Mouse (Mus musculus) adipose tissue, adult 10 weeks (tissue): ENCODE data around the gene Dda1. TPM values are rescaled to one million over a fixed set of nuclear protein-coding genes. Genes with fewer than 3 reads are reported as not detected.

Experiments used
- polyA plus RNA-seq: library from polyadenylated mRNA; stranded (reverse); fragments of 350-450 nt; fragmentation: Illumina TruSeq; extraction: RNeasy Lipid Tissue Mini Kit (QIAGEN cat#74804); gene quantifications from one replicate; pipeline ENCODE4 v1.2.3, GENCODE M21; 2014; ENCODE audit warnings: low read depth, low replicate concordance

Gene Dda1
- 59.1 TPM for polyA plus RNA-seq

DNA sequence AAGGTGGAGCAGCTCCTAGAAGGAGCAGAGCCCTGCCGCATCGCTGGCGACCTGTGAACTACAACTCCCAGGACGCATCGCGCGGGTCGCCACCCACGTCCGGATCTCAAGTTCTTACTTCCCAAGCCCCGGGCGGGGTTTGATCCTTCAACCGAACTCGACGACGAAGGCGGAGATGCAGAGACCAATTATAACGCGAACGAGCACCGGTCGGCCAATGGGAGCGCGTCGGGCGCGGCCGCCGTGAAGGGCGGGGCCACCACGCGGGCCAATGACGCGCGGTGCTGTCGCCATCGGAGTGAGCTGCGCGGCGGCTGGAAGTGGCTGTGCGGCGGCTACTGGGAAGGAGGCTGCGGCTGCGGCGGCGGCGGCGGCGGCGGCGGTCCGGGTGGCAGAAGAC lies at the start of gene Dda1:
Gene Dda1, plus strand, starts transcription at position 284 of the 400 bp plus-strand sequence.

GRCm38 (mm10) chr8:71463188-71464033 lies 5.6 kb upstream of the Dda1 start, which contains the start of gene Abhd8:
Gene Abhd8, minus strand, starts transcription at chr8:71463655.

GRCm38 (mm10) chr8:71464513-71465500 lies 4.2 kb upstream of the Dda1 start, which contains the start of gene Mrpl34:
Gene Mrpl34, plus strand, starts transcription at chr8:71464959.

GRCm38 (mm10) chr8:71485142-71486135 lies 16.4 kb downstream of the Dda1 start, which contains the start of gene Ano8:
Gene Ano8, minus strand, starts transcription at chr8:71485963.

GRCm38 (mm10) chr8:71487691-71488445 lies 18.9 kb downstream of the Dda1 start, which contains the start of gene Gtpbp3:
Gene Gtpbp3, plus strand, starts transcription at chr8:71488103.

DNA sequence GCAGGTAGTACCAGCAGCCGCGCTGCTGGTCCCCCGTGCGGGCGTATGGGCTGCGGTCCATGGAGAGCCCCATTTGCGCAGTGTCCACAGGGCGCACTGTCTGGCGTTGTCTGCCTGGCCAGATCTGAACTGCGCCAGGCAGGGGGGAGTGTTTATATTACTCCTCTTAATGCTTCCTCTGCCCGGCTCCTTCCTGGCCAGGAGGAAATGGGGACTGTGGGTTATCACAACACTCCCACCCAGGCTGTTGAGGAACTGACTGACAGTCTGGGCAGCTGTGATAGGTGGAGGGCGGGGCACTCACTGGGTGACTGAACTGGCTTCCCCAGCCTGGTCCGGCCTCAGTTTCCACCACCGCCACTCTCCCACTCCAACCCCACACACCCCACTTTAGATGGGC lies 42.6 kb downstream of the Dda1 start, which contains the start of gene Plvap:
Gene Plvap, minus strand, starts transcription at position 109 of the 400 bp plus-strand sequence.

GRCm38 (mm10) chr8:71525226-71526050 lies 56.4 kb downstream of the Dda1 start, which contains the start of gene Ccdc194:
Gene Ccdc194, minus strand, starts transcription at chr8:71525711.

Other genes with a start within 250 kb of the Dda1 start
- 28.8 TPM for gene Myo9b, start 196.5 kb upstream of the Dda1 start, polyA plus RNA-seq
- 4.7 TPM for gene Haus8, start 196.3 kb upstream of the Dda1 start, polyA plus RNA-seq
- 215 TPM for gene Use1, start 102.4 kb upstream of the Dda1 start, polyA plus RNA-seq
- gene Ocel1, start 97.9 kb upstream of the Dda1 start, polyA plus RNA-seq, result 12.3 TPM
- gene Nr2f6, start 87.2 kb upstream of the Dda1 start, polyA plus RNA-seq, result 45.7 TPM
- gene Ushbp1, start 73.4 kb upstream of the Dda1 start, polyA plus RNA-seq, result 29.6 TPM
- 74.2 TPM for gene Babam1, start 72.3 kb upstream of the Dda1 start, polyA plus RNA-seq
- gene Ankle1, start 63.2 kb upstream of the Dda1 start, polyA plus RNA-seq, result 1.2 TPM
- gene Abhd8, start 5.5 kb upstream of the Dda1 start, polyA plus RNA-seq, result 16.7 TPM
- 57.3 TPM for gene Mrpl34, start 4.2 kb upstream of the Dda1 start, polyA plus RNA-seq
- 9.2 TPM for gene Ano8, start 16.8 kb downstream of the Dda1 start, polyA plus RNA-seq
- 14.5 TPM for gene Gtpbp3, start 18.9 kb downstream of the Dda1 start, polyA plus RNA-seq
- 33.6 TPM for gene Plvap, start 42.6 kb downstream of the Dda1 start, polyA plus RNA-seq
- not detected for gene Ccdc194, start 56.5 kb downstream of the Dda1 start, polyA plus RNA-seq
- 70.8 TPM for gene Bst2, start 68.3 kb downstream of the Dda1 start, polyA plus RNA-seq
- gene Mvb12a, start 73.7 kb downstream of the Dda1 start, polyA plus RNA-seq, result 72.0 TPM
- 3.1 TPM for gene Tmem221, start 89.7 kb downstream of the Dda1 start, polyA plus RNA-seq
- gene Nxnl1, start 97.4 kb downstream of the Dda1 start, polyA plus RNA-seq, result 0.98 TPM
- gene Slc27a1, start 99.7 kb downstream of the Dda1 start, polyA plus RNA-seq, result 216 TPM
- gene Pgls, start 123.0 kb downstream of the Dda1 start, polyA plus RNA-seq, result 87.6 TPM
- gene Fam129c, start 128.4 kb downstream of the Dda1 start, polyA plus RNA-seq, result 2.5 TPM
- gene Colgalt1, start 141.8 kb downstream of the Dda1 start, polyA plus RNA-seq, result 76.1 TPM
- 0.61 TPM for gene Unc13a, start 202.6 kb downstream of the Dda1 start, polyA plus RNA-seq
- gene Jak3, start 207.1 kb downstream of the Dda1 start, polyA plus RNA-seq, result 10.6 TPM
- gene Insl3, start 220.0 kb downstream of the Dda1 start, polyA plus RNA-seq, result 46.9 TPM
- gene B3gnt3, start 232.6 kb downstream of the Dda1 start, polyA plus RNA-seq, result 5.7 TPM